Mouse (Mus musculus) spleen, postnatal 36 days (tissue): ENCODE results near the gene Vsig8.

Experiments used
- DNase-seq, 2 experiments: peaks; one replicate each; pipeline ENCODE4 v3.0.0; 2022; ENCODE audit warnings: low spot score in 2 of 2, mixed read lengths in 1 of 2

Gene Vsig8

GRCm38 (mm10) chr1:172590385-172590784 is 34.6 kb downstream of the Vsig8 start, which contains the start of gene Slamf8:
Gene Slamf8, minus strand, starts transcription at chr1:172590568.
- DNase-seq, result peak; percentile 44 to 52

GRCm38 (mm10) chr1:172593321-172593720 is 37.6 kb downstream of the Vsig8 start:
- DNase-seq, result no peak

- no peak for DNase-seq
Measured at GRCm38 (mm10) chr1:172593956-172594355, 38.2 kb downstream of the Vsig8 start.

DNA sequence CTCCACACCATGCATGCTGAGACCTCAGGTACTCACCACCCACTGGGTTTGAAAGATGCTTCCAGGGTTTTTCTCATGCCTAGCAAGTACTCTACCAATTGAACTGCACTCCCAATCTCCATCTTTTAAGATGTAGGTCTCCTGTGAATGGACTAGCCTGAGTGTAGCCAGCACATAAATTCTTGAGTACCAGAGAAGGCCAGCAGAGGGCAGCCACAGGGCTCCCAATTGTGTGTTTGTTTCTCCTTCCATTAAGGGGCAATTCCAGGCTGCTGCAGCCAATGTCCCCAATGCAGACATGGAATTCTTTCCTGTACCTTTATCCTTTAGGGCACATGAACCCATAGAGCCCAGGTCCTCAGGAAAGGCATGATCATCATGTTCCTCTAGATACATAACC is 38.8 kb downstream of the Vsig8 start:
- DNase-seq, result no peak

DNA sequence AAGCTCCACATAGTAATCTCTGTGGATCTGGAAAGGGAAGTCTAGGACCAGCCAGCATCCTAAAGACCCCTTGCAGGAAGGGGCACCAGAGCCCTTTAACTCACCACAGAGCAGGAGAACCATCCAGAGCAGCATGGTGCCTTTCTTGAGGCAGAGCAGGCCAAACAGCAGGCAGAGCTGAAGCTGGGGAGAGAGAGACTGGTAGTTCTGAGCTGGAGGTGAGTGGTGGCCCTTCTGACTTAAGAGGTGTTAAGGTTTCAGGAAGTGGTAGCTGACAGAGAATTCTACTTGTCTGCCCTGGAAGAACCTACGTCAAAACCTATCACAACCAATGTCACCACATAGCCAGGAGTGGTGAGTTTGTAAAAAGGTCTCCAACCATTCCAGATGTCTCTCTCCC is 46.6 kb downstream of the Vsig8 start, which contains the start of gene Fcrl6:
Fcrl6 (minus strand) TSS at position 226 of the 400 bp plus-strand sequence.
- DNase-seq, result no peak

- DNase-seq, result no peak
Measured at GRCm38 (mm10) chr1:172611304-172611703, 55.6 kb downstream of the Vsig8 start.

- no peak for DNase-seq
Measured at GRCm38 (mm10) chr1:172612745-172613144, 57.0 kb downstream of the Vsig8 start.
